Mouse (Mus musculus): Measurements from ENCODE around the gene Casz1. TPM values are rescaled to one million over a fixed set of nuclear protein-coding genes. Genes with fewer than 3 reads are reported as not detected.

Gene Casz1
- polyA plus RNA-seq, 1 experiment from 2014 or later, result 20.7 TPM

DNA sequence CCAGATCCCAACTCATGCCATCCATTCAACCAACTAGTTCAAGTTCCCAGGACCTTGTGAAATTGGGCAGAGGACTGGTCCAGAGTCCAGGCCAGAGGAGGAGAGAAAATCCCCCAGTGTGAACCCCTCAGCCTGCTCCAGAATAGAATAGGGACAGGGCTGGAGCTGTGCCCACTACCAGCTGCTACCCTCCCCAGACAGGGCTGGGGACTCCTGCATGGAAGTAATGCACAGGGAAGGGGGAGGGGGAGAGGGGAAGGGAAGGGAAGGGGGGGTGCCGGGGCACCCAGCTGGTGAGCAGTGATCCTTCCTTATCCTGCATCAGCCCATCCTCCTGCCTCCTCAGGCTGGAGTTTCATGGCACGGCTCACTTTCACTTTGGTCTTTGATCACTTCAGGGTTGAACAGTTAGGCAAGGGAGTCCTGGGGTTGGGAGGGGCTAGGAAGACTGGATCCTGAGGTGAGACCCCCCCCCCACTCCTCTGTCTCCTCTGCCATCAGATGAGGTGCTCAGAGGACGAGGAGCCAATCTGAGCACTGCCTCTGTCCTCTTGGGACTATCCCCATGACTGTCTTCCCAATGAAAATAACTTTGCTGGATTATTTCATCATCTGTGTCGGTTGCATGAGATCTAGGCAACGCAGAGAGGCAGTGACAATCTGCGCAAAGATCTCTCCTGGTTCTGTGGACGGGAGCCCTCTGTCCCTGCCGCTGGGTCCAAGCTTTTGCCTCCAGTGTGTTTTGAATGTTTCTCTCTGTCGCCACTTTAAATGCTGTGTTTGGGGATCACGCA is 28.6 kb upstream of the Casz1 start:
- Histone ChIP-seq H3K4me2 (no peak overlapping the region), H3K4me1 (replicated peaks) (peaks cover 28% of the 10 kb centered on the region), H3K36me3 (no peaks in the 10 kb centered on the region), H3K9me3 (replicated peaks) (no peaks in the 10 kb centered on the region), H3K27ac (no peak overlapping the region), H3K9ac (no peak overlapping the region), H3K4me3 (no peak overlapping the region), H3K27me3 (peaks cover 30% of the 10 kb centered on the region)
- ATAC-seq (replicated peaks; ENCODE audit: insufficient number of reproducible peaks, insufficient read depth, low FRiP score, low read depth), result no peak
- 56% methylated on average over 10 of the region's 10 CpGs for WGBS

DNA sequence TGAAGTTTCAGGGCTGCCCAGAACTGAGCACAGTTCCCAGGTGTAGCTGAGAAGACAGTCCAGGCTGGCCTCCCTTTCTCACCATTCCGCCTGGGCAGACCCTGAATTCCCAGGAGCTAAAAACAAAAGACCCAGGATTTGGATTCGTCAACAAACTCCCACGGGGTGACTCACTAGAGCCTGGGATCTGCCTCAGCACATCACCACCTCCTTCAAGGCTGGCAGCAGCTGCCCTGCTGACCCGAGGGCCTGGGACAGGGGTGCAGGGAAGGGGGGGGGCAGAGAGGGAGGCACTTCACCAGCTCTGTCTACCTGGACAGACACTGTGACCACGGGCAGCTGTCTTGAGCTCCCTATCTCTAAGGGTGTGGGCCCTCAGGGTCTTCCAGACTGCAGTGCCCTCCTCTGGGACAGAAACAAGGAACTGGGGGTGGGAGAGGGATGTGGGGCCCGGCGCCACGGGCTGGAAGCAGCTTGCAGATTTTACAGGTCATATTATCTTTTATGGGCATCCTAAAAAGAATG is 24.1 kb upstream of the Casz1 start:
- no peak overlapping the region for H3K27ac ChIP-seq
- H3K4me1 ChIP-seq (replicated peaks), result peaks cover 49% of the 10 kb centered on the region
- no peak overlapping the region for H3K4me3 ChIP-seq
- WGBS, result 27% methylated on average over 8 of the region's 8 CpGs
- 0 out of 2 replicates have a peak, but pooled peaks cover 7% of the 10 kb centered on the region for H3K27me3 ChIP-seq
- H3K9me3 ChIP-seq (replicated peaks), result no peaks in the 10 kb centered on the region
- ATAC-seq (replicated peaks; ENCODE audit: insufficient number of reproducible peaks, insufficient read depth, low FRiP score, low read depth), result no peak
- H3K9ac ChIP-seq, result no peak overlapping the region
- no peak overlapping the region for H3K4me2 ChIP-seq
- H3K36me3 ChIP-seq, result no peaks in the 10 kb centered on the region

DNA sequence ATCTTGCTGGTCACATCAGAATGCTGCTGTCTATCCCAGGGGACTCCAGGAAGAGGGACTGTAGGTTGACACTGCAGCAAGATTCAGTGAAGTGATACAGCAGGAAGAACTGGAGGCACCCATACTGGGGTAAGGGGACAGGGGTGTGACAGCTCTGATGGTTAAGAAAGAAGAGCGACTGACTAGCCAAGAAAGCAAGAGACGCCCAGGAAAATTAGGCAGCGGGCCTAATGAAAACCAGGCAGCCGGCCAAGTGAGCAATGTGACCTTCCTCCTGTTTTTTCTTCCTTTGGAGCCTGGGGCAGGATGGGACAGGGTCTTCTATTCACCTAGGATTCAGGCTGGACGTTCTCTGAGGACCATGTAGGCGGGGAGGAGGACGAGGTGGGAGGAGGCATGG is 22.7 kb upstream of the Casz1 start:
- Histone ChIP-seq H3K27me3 (0 out of 2 replicates have a peak, but pooled peaks cover 7% of the 10 kb centered on the region), H3K9me3 (replicated peaks) (no peaks in the 10 kb centered on the region), H3K9ac (no peak overlapping the region), H3K4me1 (replicated peaks) (peaks cover 45% of the 10 kb centered on the region), H3K36me3 (no peaks in the 10 kb centered on the region), H3K4me3 (no peak overlapping the region), H3K4me2 (no peak overlapping the region), H3K27ac (peak overlapping the region; percentile 32)
- 49% methylated on average over 7 of the region's 7 CpGs for WGBS
- ATAC-seq (replicated peaks; ENCODE audit: insufficient number of reproducible peaks, insufficient read depth, low FRiP score, low read depth), result no peak

DNA sequence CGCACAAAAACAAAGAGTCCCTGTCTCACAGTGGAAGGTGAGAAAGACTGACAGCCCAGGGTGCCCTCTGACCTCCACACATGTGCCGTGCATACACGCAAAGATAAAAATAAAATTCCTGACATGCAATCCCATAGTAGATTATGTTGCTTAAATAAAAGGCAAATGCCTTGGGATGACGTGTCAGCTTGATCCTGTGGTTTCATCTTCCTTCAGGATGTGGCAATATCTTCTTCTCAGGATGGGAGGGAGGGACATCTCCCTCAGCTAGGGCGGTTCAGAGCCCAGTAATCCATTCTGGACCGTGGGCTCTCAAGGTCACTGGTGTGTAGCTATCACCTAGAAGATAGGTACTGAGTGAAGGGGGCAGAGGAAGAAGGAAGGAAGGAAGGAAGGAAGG is 21.3 kb upstream of the Casz1 start:
- no peak overlapping the region for H3K4me2 ChIP-seq
- peaks cover 45% of the 10 kb centered on the region for H3K4me1 ChIP-seq (replicated peaks)
- 0 out of 2 replicates have a peak, but pooled peaks cover 2% of the 10 kb centered on the region for H3K27me3 ChIP-seq
- H3K4me3 ChIP-seq, result no peak overlapping the region
- H3K36me3 ChIP-seq, result no peaks in the 10 kb centered on the region
- ATAC-seq (replicated peaks; ENCODE audit: insufficient number of reproducible peaks, insufficient read depth, low FRiP score, low read depth), result no peak
- WGBS, result 73% methylated on average over 6 of the region's 6 CpGs
- peak overlapping the region; percentile 90 for H3K27ac ChIP-seq
- no peak overlapping the region for H3K9ac ChIP-seq
- H3K9me3 ChIP-seq (replicated peaks), result no peaks in the 10 kb centered on the region

DNA sequence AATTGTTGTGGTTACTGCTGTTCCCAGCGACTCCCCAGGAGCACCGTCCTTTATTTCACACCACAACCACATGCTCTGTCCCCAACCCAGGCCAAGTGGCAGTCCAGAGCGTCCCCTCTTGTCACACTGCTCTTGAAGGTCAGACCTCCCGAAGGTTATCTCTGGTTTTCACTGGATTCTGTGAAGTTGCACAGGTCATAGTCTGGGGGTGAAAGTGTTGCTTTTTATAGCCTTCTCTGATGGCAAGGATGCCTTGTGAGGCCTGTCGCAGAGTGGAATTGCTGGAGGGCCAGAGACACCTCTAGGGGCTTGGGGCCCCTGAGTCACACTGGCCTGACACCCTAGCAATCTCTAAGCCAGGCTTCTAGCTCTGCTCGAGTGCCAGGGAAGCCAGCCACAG is 20.5 kb upstream of the Casz1 start:
- peaks cover 45% of the 10 kb centered on the region for H3K4me1 ChIP-seq (replicated peaks)
- ATAC-seq (replicated peaks; ENCODE audit: insufficient number of reproducible peaks, insufficient read depth, low FRiP score, low read depth), result peak; percentile 64
- no peak overlapping the region for H3K4me3 ChIP-seq
- H3K9ac ChIP-seq, result no peak overlapping the region
- no peak overlapping the region for H3K4me2 ChIP-seq
- no peaks in the 10 kb centered on the region for H3K9me3 ChIP-seq (replicated peaks)
- WGBS, result 35% methylated on average over 6 of the region's 6 CpGs
- H3K36me3 ChIP-seq, result no peaks in the 10 kb centered on the region
- H3K27me3 ChIP-seq, result no peaks in the 10 kb centered on the region
- H3K27ac ChIP-seq, result peak overlapping the region; percentile 90

DNA sequence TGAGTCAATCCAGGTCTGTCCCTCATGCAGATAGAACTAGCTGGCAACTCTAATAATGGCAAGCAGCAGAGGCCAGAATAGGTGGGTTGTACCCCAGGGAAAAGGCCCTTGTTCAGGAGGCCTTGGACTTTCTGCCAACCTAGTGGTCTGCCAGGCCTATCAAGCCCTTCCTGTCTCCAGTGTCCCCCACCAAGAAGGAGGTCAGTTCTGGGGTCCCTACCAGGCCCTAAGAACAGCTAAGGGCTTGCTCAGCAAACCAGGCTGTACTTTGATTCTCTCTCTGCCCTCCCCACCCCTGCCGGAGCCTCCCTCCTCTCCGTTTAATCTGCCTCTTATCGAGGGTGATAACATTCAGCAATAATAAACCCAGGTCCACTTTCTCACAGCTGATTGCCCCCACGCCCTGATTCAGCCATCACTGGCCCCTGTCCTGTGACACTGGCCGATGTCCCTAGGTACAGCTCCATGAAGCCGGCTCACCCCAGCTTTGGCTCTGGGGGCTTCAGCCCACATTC is 19.1 kb upstream of the Casz1 start:
- Histone ChIP-seq H3K9ac (no peak overlapping the region), H3K4me1 (replicated peaks) (peaks cover 43% of the 10 kb centered on the region), H3K27ac (peak overlapping the region; percentile 90), H3K9me3 (replicated peaks) (no peaks in the 10 kb centered on the region), H3K4me2 (no peak overlapping the region), H3K4me3 (no peak overlapping the region), H3K27me3 (no peaks in the 10 kb centered on the region), H3K36me3 (no peaks in the 10 kb centered on the region)
- WGBS, result 48% methylated on average over 6 of the region's 6 CpGs
- ATAC-seq (replicated peaks; ENCODE audit: insufficient number of reproducible peaks, insufficient read depth, low FRiP score, low read depth), result no peak

DNA sequence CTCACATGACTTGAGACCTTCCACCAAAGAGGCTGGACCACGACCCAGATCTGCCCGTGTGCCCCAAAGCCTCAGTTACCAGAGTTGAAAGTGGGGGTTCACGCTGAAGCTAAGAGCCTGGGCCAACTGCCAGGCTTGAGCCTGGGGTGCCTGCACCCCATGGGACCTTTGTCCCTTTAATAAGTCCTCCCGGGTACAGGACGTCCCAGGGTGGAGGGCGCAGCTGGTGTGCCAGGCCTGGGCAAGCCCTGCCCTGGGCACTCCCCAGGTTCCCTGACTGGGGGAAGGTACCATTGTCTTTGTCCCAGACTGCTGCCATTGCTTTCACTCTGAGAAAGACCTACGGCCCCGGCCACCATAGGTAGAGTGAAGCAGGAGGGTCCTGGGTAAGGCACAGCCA is 18.2 kb upstream of the Casz1 start:
- no peak overlapping the region for H3K9ac ChIP-seq
- H3K4me2 ChIP-seq, result no peak overlapping the region
- H3K27ac ChIP-seq, result no peak overlapping the region
- H3K27me3 ChIP-seq, result no peaks in the 10 kb centered on the region
- peaks cover 44% of the 10 kb centered on the region for H3K4me1 ChIP-seq (replicated peaks)
- H3K9me3 ChIP-seq (replicated peaks), result no peaks in the 10 kb centered on the region
- H3K36me3 ChIP-seq, result no peaks in the 10 kb centered on the region
- H3K4me3 ChIP-seq, result no peak overlapping the region
- no peak for ATAC-seq (replicated peaks; ENCODE audit: insufficient number of reproducible peaks, insufficient read depth, low FRiP score, low read depth)
- WGBS, result 77% methylated on average over 8 of the region's 8 CpGs

DNA sequence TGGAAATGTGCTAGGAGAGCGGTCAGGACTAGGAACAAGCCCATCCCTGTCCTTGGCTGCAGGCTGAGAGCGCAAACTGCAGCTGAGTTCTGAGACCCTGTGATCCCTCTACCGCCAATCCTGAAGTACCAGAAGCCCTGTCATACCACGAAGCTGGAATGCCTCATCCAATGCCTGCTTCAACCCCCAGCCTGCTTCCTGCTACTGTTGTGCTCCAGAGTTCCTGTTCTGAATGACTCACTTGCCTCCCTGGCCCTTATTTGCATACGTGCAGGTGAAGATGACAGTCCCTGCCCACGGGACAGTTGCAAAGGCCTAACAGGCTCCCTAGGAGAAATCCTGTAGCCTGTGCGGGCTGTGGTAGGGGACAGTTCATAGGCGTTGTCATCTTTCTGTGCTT is 13.3 kb upstream of the Casz1 start:
- Histone ChIP-seq H3K36me3 (no peaks in the 10 kb centered on the region), H3K27ac (no peak overlapping the region), H3K27me3 (no peaks in the 10 kb centered on the region), H3K9ac (no peak overlapping the region), H3K4me1 (replicated peaks) (peaks cover 27% of the 10 kb centered on the region), H3K9me3 (replicated peaks) (no peaks in the 10 kb centered on the region), H3K4me3 (no peak overlapping the region), H3K4me2 (no peak overlapping the region)
- 57% methylated on average over 8 of the region's 8 CpGs for WGBS
- no peak; the same call in 1 of the 2 replicates for ATAC-seq (replicated peaks; ENCODE audit: insufficient number of reproducible peaks, insufficient read depth, low FRiP score, low read depth)

DNA sequence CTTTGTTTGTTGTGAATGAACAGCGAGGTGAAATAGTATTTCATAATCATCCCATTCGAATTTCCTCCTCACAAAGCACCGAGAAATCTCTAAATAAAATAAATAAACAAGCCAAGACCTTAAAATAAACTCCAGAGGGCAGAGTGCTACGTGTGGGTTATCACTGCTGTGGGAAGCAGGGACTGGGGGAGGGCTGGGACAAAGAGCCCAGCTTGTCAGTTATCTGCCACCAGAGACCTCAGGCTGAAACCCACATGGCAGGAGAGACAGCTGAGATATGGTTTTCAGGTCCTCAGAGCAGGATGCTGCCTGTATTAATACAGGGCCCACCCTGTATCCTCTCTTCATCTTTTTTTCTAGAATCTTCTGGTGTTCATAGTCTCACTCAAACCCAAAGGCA is 9.2 kb upstream of the Casz1 start:
- 19% methylated on average over 4 of the region's 4 CpGs for WGBS
- H3K4me2 ChIP-seq, result no peak overlapping the region
- no peaks in the 10 kb centered on the region for H3K36me3 ChIP-seq
- 0 out of 2 replicates have a peak overlapping the region, but pooled peaks have one; percentile 9 for H3K27ac ChIP-seq
- H3K4me3 ChIP-seq, result no peak overlapping the region
- no peaks in the 10 kb centered on the region for H3K27me3 ChIP-seq
- H3K4me1 ChIP-seq (replicated peaks), result peaks cover 37% of the 10 kb centered on the region
- H3K9me3 ChIP-seq (replicated peaks), result no peaks in the 10 kb centered on the region
- no peak for ATAC-seq (replicated peaks; ENCODE audit: insufficient number of reproducible peaks, insufficient read depth, low FRiP score, low read depth)
- H3K9ac ChIP-seq, result no peak overlapping the region

DNA sequence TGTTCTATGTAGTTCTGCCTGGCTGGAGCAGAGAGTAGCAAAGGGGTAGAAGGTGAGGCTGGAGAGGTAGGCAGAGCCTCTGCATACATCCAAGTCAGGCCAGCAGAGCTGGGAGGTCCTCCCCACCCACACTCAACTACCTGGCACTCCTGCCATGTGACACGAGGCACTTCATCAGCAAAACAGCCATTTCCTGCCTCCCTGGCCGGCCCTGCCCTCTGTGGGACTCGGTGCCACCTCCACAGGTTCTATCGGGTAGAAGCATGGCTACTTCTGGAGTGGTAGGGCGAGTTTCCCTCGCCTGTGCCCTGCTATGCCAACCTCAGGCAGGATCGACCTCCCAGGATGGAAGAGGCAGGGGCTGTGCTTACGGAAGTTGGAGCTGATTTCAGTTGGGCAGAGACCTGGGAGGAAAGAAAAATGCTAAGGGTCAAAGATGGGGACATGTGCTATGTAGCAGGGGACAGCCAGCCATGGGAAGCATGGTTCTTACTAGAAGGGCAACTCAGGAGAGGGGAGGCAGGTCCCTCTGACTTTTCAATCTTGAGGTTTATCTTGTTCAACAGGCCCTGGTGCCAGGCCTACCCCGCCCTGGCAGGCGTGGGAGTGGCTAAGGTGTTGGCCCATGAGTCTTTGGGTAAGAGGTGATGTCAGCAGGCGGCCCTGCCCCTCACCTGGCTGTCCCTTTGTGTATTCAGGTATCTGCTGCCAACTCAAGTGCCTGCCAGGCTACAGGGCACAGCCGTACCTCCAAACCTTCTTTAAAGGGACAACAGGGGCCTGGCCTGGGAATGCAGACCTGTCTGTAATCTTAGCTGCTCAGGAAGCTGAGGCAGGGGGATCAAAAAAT is 6.5 kb upstream of the Casz1 start:
- WGBS, result 80% methylated on average over 12 of the region's 12 CpGs
- Histone ChIP-seq H3K36me3 (no peaks in the 10 kb centered on the region), H3K9me3 (replicated peaks) (no peaks in the 10 kb centered on the region), H3K27me3 (no peaks in the 10 kb centered on the region), H3K27ac (no peak overlapping the region), H3K4me3 (no peak overlapping the region), H3K9ac (no peak overlapping the region), H3K4me2 (no peak overlapping the region), H3K4me1 (replicated peaks) (peaks cover 32% of the 10 kb centered on the region)
- no peak; the same call in 1 of the 2 replicates for ATAC-seq (replicated peaks; ENCODE audit: insufficient number of reproducible peaks, insufficient read depth, low FRiP score, low read depth)

DNA sequence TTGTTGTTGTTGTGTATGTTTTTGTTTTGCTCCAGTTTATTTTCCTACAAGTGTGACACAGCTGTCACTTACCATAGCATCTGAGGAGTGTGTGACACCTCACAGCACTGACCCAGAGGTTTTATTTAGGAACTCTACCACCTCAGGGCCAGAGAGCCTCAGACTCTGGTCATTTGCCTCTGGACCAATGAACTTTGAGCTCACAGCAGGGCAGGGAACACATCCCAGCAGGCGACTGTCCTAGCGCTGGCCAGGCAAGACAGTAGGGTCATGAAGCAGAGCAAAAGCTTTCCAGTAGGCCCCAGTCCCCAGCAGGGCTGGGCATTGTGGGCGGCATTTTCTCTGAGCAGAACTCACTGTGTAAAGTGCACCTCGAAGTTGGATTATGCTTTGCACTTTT is 1.2 kb upstream of the Casz1 start:
- Histone ChIP-seq H3K4me2 (no peak overlapping the region), H3K27me3 (peaks cover 27% of the 10 kb centered on the region; the same call in 1 of the 2 replicates)
- no peak for ATAC-seq (replicated peaks; ENCODE audit: insufficient number of reproducible peaks, insufficient read depth, low FRiP score, low read depth)

More for the DNA sequence above, 1.2 kb upstream of the Casz1 start:
- Histone ChIP-seq H3K9ac (no peak overlapping the region), H3K4me3 (no peak overlapping the region), H3K9me3 (replicated peaks) (no peaks in the 10 kb centered on the region), H3K36me3 (no peaks in the 10 kb centered on the region), H3K4me1 (replicated peaks) (peaks cover 38% of the 10 kb centered on the region), H3K27ac (no peak overlapping the region)
- 50% methylated on average over 4 of the region's 4 CpGs for WGBS
